Mouse (Mus musculus) CH12.LX (cell line): Measurements from ENCODE around the gene AA986860. TPM values are rescaled to one million over a fixed set of nuclear protein-coding genes. Genes with fewer than 3 reads are reported as not detected.

Source experiments
- DNase-seq: peaks from one replicate; pipeline ENCODE4 v3.0.0-alpha.2; 2013; ENCODE audit errors: extremely low read depth
- H3K27ac ChIP-seq: 2 replicates; pipeline ENCODE4 v1.5.1; 2012; ENCODE audit warnings: low read depth, mild to moderate bottlenecking, control low read depth, moderate library complexity; ENCODE audit not compliant: insufficient read depth
- H3K27me3 ChIP-seq: replicated peaks from 2 replicates; pipeline ENCODE3; 2012; ENCODE audit warnings: inconsistent platforms
- H3K36me3 ChIP-seq, 2 experiments: replicated peaks in 1 of 2; 2 replicates each; pipeline versions ENCODE3 to v1.6.1; 2012; ENCODE audit warnings: inconsistent platforms in 1 of 2, low read length in 1 of 2, mild to moderate bottlenecking in 1 of 2, mixed read lengths in 1 of 2, moderate library complexity in 1 of 2; ENCODE audit not compliant: control insufficient read depth in 1 of 2, insufficient read depth in 1 of 2
- H3K4me1 ChIP-seq, 2 experiments: 2 replicates each; pipeline ENCODE4 v1.6.1; 2012; ENCODE audit warnings: inconsistent platforms in 1 of 2, moderate library complexity in 1 of 2; ENCODE audit not compliant: insufficient read depth in 2 of 2, control insufficient read depth in 1 of 2
- H3K4me2 ChIP-seq: 2 replicates; pipeline ENCODE4 v1.6.1; 2012; ENCODE audit warnings: low read depth, mild to moderate bottlenecking, control low read depth; ENCODE audit not compliant: poor library complexity, insufficient read depth, severe bottlenecking
- H3K4me3 ChIP-seq, 3 experiments: fragments of 150-350 bp in 1 of 3; sonication (generic) in 1 of 3; replicated peaks in 1 of 3; 2 replicates each; pipeline versions ENCODE3 to v1.5.1; 2011 to 2012; ENCODE audit warnings: low read depth in 2 of 3, low read length in 2 of 3, mild to moderate bottlenecking in 2 of 3, moderate library complexity in 2 of 3, control low read depth in 1 of 3, improper control_type of control experiment in 1 of 3, inconsistent platforms in 1 of 3, mixed read lengths in 1 of 3; ENCODE audit not compliant: poor library complexity in 1 of 3
- H3K79me2 ChIP-seq: replicated peaks from 2 replicates; pipeline ENCODE4 v1.6.1; 2012; ENCODE audit warnings: mild to moderate bottlenecking, moderate library complexity; ENCODE audit not compliant: control insufficient read depth, poor library complexity, insufficient read depth, severe bottlenecking; ENCODE audit errors: extremely low read depth
- H3K9ac ChIP-seq: 2 replicates; pipeline ENCODE4 v1.6.1; 2012; ENCODE audit warnings: low read depth, mild to moderate bottlenecking, control low read depth, moderate library complexity; ENCODE audit not compliant: insufficient read depth
- H3K9me3 ChIP-seq: replicated peaks from 2 replicates; pipeline ENCODE3; 2012; ENCODE audit warnings: low read length, inconsistent platforms, mixed read lengths
- BHLHE40 ChIP-seq: IDR thresholded peaks from 2 replicates; pipeline ENCODE4 v1.6.1; 2011; ENCODE audit warnings: mild to moderate bottlenecking, low read depth, low read length, improper control_type of control experiment
- CHD1 ChIP-seq: IDR thresholded peaks from 2 replicates; pipeline ENCODE4 v1.6.1; 2012; ENCODE audit warnings: low read depth, low read length, improper control_type of control experiment, inconsistent platforms
- CTCF ChIP-seq, 2 experiments: IDR thresholded peaks in 1 of 2; conservative IDR thresholded peaks in 1 of 2; 2 replicates each; pipeline ENCODE4 v1.5.1; 2011 to 2012; ENCODE audit warnings: low read depth in 2 of 2, low read length in 2 of 2, improper control_type of control experiment in 1 of 2, inconsistent platforms in 1 of 2, mild to moderate bottlenecking in 1 of 2, moderate library complexity in 1 of 2
- ELF1 ChIP-seq: IDR thresholded peaks from 2 replicates; pipeline ENCODE4 v1.6.1; 2014; ENCODE audit warnings: low read depth, mild to moderate bottlenecking, inconsistent platforms, low read length, improper control_type of control experiment
- HCFC1 ChIP-seq: IDR thresholded peaks from 2 replicates; pipeline ENCODE4 v1.6.1; 2012; ENCODE audit warnings: low read depth, mild to moderate bottlenecking, inconsistent platforms, low read length, improper control_type of control experiment
- JUN ChIP-seq: IDR thresholded peaks from 2 replicates; pipeline ENCODE4 v1.6.1; 2011; ENCODE audit warnings: low read depth, mild to moderate bottlenecking, low read length, improper control_type of control experiment, moderate library complexity; ENCODE audit not compliant: insufficient read depth
- JUND ChIP-seq: conservative IDR thresholded peaks from 2 replicates; pipeline ENCODE4 v1.6.1; 2011; ENCODE audit warnings: low read depth, low read length, improper control_type of control experiment
- KAT2A ChIP-seq: IDR thresholded peaks from 2 replicates; pipeline ENCODE4 v1.6.1; 2012; ENCODE audit warnings: low read length, improper control_type of control experiment, inconsistent platforms; ENCODE audit not compliant: insufficient replicate concordance
- MAZ ChIP-seq: IDR thresholded peaks from 2 replicates; pipeline ENCODE4 v1.6.1; 2012; ENCODE audit warnings: low read depth, mild to moderate bottlenecking, inconsistent platforms, low read length, improper control_type of control experiment, moderate library complexity
- MEF2A ChIP-seq: IDR thresholded peaks from 2 replicates; pipeline ENCODE4 v1.6.1; 2014; ENCODE audit warnings: low read depth, mild to moderate bottlenecking, inconsistent platforms, low read length, improper control_type of control experiment, borderline replicate concordance
- MXI1 ChIP-seq: IDR thresholded peaks from 2 replicates; pipeline ENCODE4 v1.6.1; 2011; ENCODE audit warnings: mild to moderate bottlenecking, low read depth, low read length, improper control_type of control experiment
- NELFE ChIP-seq: IDR thresholded peaks from 2 replicates; pipeline ENCODE4 v1.6.1; 2011; ENCODE audit warnings: low read depth, low read length, improper control_type of control experiment
- PAX5 ChIP-seq: IDR thresholded peaks from 2 replicates; pipeline ENCODE4 v1.6.1; 2012; ENCODE audit warnings: low read length, inconsistent platforms, mixed read lengths
- POLR2AphosphoS2 ChIP-seq: IDR thresholded peaks from 2 replicates; pipeline ENCODE4 v1.6.1; 2011; ENCODE audit warnings: low read depth, low read length, improper control_type of control experiment
- RAD21 ChIP-seq: IDR thresholded peaks from 2 replicates; pipeline ENCODE4 v1.6.1; 2011; ENCODE audit warnings: low read depth, mild to moderate bottlenecking, low read length, improper control_type of control experiment, moderate library complexity
- SIN3A ChIP-seq: IDR thresholded peaks from 2 replicates; pipeline ENCODE4 v1.6.1; 2012; ENCODE audit warnings: low read length, improper control_type of control experiment, inconsistent platforms
- TBP ChIP-seq: conservative IDR thresholded peaks from 2 replicates; pipeline ENCODE4 v1.6.1; 2011; ENCODE audit warnings: low read depth, low read length, improper control_type of control experiment
- TCF12 ChIP-seq: IDR thresholded peaks from 2 replicates; pipeline ENCODE4 v1.6.1; 2014; ENCODE audit warnings: low read depth, mild to moderate bottlenecking, inconsistent platforms, low read length, improper control_type of control experiment
- USF1 ChIP-seq: IDR thresholded peaks from 2 replicates; pipeline ENCODE4 v1.6.1; 2014; ENCODE audit warnings: low read depth, mild to moderate bottlenecking, inconsistent platforms, low read length, improper control_type of control experiment
- USF2 ChIP-seq: conservative IDR thresholded peaks from 2 replicates; pipeline ENCODE4 v1.6.1; 2011; ENCODE audit warnings: low read depth, low read length, improper control_type of control experiment
- ZC3H11A ChIP-seq: IDR thresholded peaks from 2 replicates; pipeline ENCODE4 v1.6.1; 2012; ENCODE audit warnings: low read depth, mild to moderate bottlenecking, inconsistent platforms, low read length, improper control_type of control experiment
- ZKSCAN1 ChIP-seq: IDR thresholded peaks from 2 replicates; pipeline ENCODE4 v1.6.1; 2012; ENCODE audit warnings: low read depth, inconsistent platforms, low read length, improper control_type of control experiment, borderline replicate concordance
- ZMIZ1 ChIP-seq: IDR thresholded peaks from 2 replicates; pipeline ENCODE4 v1.6.1; 2012; ENCODE audit warnings: low read depth, mild to moderate bottlenecking, inconsistent platforms, low read length, improper control_type of control experiment
- dilution Hi-C: fragments of 300-500 bp; cut with MboI; formaldehyde crosslinking; loops from 2 replicates; pipeline ENCODE4 v1.14.3; 2020; ENCODE audit warnings: low sequenced_read_pairs; ENCODE audit not compliant: extremely low pct_unique_long_range_greater_than_20kb, extremely low pct_ligation_motif_present
- in situ Hi-C: fragments of 300-500 bp; cut with MboI; formaldehyde crosslinking; loops from 3 replicates; pipeline ENCODE4 v1.14.3; 2019; ENCODE audit warnings: low sequenced_read_pairs, low pct_ligation_motif_present, low pct_unique_long_range_greater_than_20kb, mixed read lengths
- polyA plus RNA-seq: library from polyadenylated mRNA; unstranded; fragments of >175 nt; gene quantifications from 2 replicates; pipeline ENCODE4 v1.2.1, GENCODE M21; 2012; ENCODE audit warnings: low read depth; ENCODE audit not compliant: insufficient read length
- total RNA-seq, 2 experiments: library from RNA; depleted of rRNA; stranded (reverse); fragments of 300-350 nt in 1 of 2; fragments of >200 nt in 1 of 2; gene quantifications; 2 replicates each; pipeline ENCODE4 v1.2.3; 2012 to 2014

Gene AA986860
- total and polyA plus RNA-seq, 3 experiments = 0.25 to 0.61 (median 0.28) TPM

- no peak overlapping the region for H3K4me2 ChIP-seq
- in situ Hi-C loops = no loop called here
- TF ChIP-seq BHLHE40 = no peak
- no peak for TF ChIP-seq ZMIZ1
- TF ChIP-seq HCFC1 = no peak
- TF ChIP-seq ELF1 = no peak
- no peak for TF ChIP-seq MAZ
- TF ChIP-seq USF2 = no peak
- TF ChIP-seq SIN3A = no peak
- no peak for TF ChIP-seq MXI1
- TF ChIP-seq MEF2A = no peak
- no peak for TF ChIP-seq ZKSCAN1
- no peak for TF ChIP-seq CHD1
- TF ChIP-seq, all 38 proteins: peak for 0
- no peak for DNase-seq
- peaks cover 0 to 8% of the 10 kb centered on the region in 2 experiments; a peak in 1 of 4 replicates for H3K4me1 ChIP-seq
- dilution Hi-C loops = no loop called here
- H3K27me3 ChIP-seq = no peaks in the 10 kb centered on the region
- no peak overlapping the region for H3K27ac ChIP-seq
- peaks cover 0 to 11% of the 10 kb centered on the region in 2 experiments for H3K36me3 ChIP-seq
- H3K9me3 ChIP-seq = no peaks in the 10 kb centered on the region
- no peak overlapping the region for H3K4me3 ChIP-seq
- H3K9ac ChIP-seq = no peak overlapping the region
- no peaks in the 10 kb centered on the region for H3K79me2 ChIP-seq
These were observed 3.7 kb upstream of the AA986860 start for GRCm38 (mm10) chr1:130728070-130728469.

GRCm38 (mm10) chr1:130728708-130729107 is 3.1 kb upstream of the AA986860 start:
- no peak overlapping the region for H3K4me3 ChIP-seq
- no peak overlapping the region for H3K4me2 ChIP-seq
- no peaks in the 10 kb centered on the region for H3K27me3 ChIP-seq
- in situ Hi-C loops = no loop called here
- dilution Hi-C loops = no loop called here
- H3K9me3 ChIP-seq = no peaks in the 10 kb centered on the region
- no peak overlapping the region for H3K9ac ChIP-seq
- no peak for TF ChIP-seq PAX5
- no peak for TF ChIP-seq ELF1
- no peak for TF ChIP-seq TCF12
- TF ChIP-seq CHD1 = no peak
- H3K79me2 ChIP-seq = no peaks in the 10 kb centered on the region
- peaks cover 0 to 9% of the 10 kb centered on the region in 2 experiments; a peak in 1 of 4 replicates for H3K4me1 ChIP-seq
- no peak overlapping the region for H3K27ac ChIP-seq
- DNase-seq = no peak
- H3K36me3 ChIP-seq = peaks cover 0 to 6% of the 10 kb centered on the region in 2 experiments

- Histone ChIP-seq H3K27ac (no peak within 1 kb of the TSS), H3K27me3 (no peaks in the 10 kb centered on the region), H3K4me2 (no peak within 1 kb of the TSS), H3K4me3 (no peak within 1 kb of the TSS), H3K9ac (no peak within 1 kb of the TSS), H3K9me3 (no peaks in the 10 kb centered on the region), H3K36me3 (peaks cover 0 to 4% of the 10 kb centered on the region in 2 experiments), H3K4me1 (peaks cover 0 to 9% of the 10 kb centered on the region in 2 experiments; a peak in 1 of 4 replicates), H3K79me2 (no peaks in the 10 kb centered on the region)
- no peak for TF ChIP-seq MEF2A
- no peak for TF ChIP-seq JUN
- no peak for TF ChIP-seq CTCF (conservative IDR thresholded peaks at IDR 0.05 in 1 of 2, IDR thresholded peaks at IDR 0.05 in 1 of 2; ENCODE audit: low read depth in 2 of 2, low read length in 2 of 2)
- no peak for TF ChIP-seq MAZ
- no peak for TF ChIP-seq USF1
- TF ChIP-seq ELF1 = no peak
- no peak for TF ChIP-seq JUND
- no peak for TF ChIP-seq TCF12
- no peak for TF ChIP-seq ZKSCAN1
- TF ChIP-seq KAT2A = no peak
- TF ChIP-seq RAD21 = no peak
- no peak for TF ChIP-seq ZC3H11A
- TF ChIP-seq NELFE = no peak
- TF ChIP-seq TBP = no peak
- TF ChIP-seq MXI1 = no peak
- TF ChIP-seq ZMIZ1 = no peak
- no peak for TF ChIP-seq POLR2AphosphoS2
- in situ Hi-C loops (no loop called here), dilution Hi-C loops (no loop called here)
- no peak for DNase-seq
These were observed 2.6 kb upstream of the AA986860 start, which contains the start of gene Pfkfb2 for GRCm38 (mm10) chr1:130729153-130729552. Pfkfb2 (minus strand) TSS chr1:130729253.
